Mouse (Mus musculus) bone marrow, adult 2 months (tissue): ENCODE results near the gene Gm44973. TPM values are rescaled to one million over a fixed set of nuclear protein-coding genes. Genes with fewer than 3 reads are reported as not detected.
A peak's percentile ranks its signal among the peaks of the same experiment; 100 is the strongest.
"Not testable (repeated sequence)": the region's sequence is repeated elsewhere in the genome, so short reads cannot be mapped to it uniquely, and the experiment has no call there.

Experiments
- H3K27ac ChIP-seq: fragments of 200-500 bp; 2 replicates; pipeline ENCODE4 v1.5.1; 2012; ENCODE audit warnings: low read depth, mild to moderate bottlenecking, control low read depth, inconsistent platforms, low read length; ENCODE audit not compliant: control insufficient read depth, poor library complexity, insufficient read depth
- H3K4me1 ChIP-seq: fragments of 200-500 bp; 2 replicates; pipeline ENCODE4 v1.6.1; 2011; ENCODE audit warnings: low read length; ENCODE audit not compliant: control insufficient read depth, insufficient read depth
- H3K4me3 ChIP-seq: fragments of 200-500 bp; replicated peaks from 2 replicates; pipeline ENCODE3; 2011; ENCODE audit warnings: mild to moderate bottlenecking, low read depth, low read length, control low read depth; ENCODE audit not compliant: control insufficient read depth
- CTCF ChIP-seq: fragments of 200-500 bp; IDR thresholded peaks from 2 replicates; pipeline ENCODE4 v1.5.1; 2011; ENCODE audit warnings: low read length, control low read depth; ENCODE audit not compliant: control insufficient read depth, insufficient read depth
- POLR2A ChIP-seq: fragments of 200-500 bp; IDR thresholded peaks from 2 replicates; pipeline ENCODE4 v1.6.1; 2011; ENCODE audit warnings: low read depth, mild to moderate bottlenecking, control low read depth, low read length, borderline replicate concordance; ENCODE audit not compliant: control insufficient read depth
- WGBS: fragments of 180-500 bp; shearing (Covaris S2); methylation state at CpG from one replicate; pipeline ENCODE4 v1.1.7; 2018; 5-methylcytosine and 5-hydroxymethylcytosine counted together
- polyA plus RNA-seq: library from polyadenylated mRNA; stranded (reverse); fragments of >200 nt; gene quantifications from 2 replicates; pipeline ENCODE4 v1.2.4, GENCODE M21; 2011; ENCODE audit warnings: low replicate concordance; ENCODE audit not compliant: missing spikeins, insufficient read depth, insufficient read length

The Gm44973 gene
- polyA plus RNA-seq, 1 experiment: not detected

GRCm38 (mm10) chr7:4993999-4994788, 21.1 kb upstream of the Gm44973 start:
- 88% methylated on average over 59 of the region's 59 CpGs for WGBS
- Histone ChIP-seq H3K4me1 (no peaks in the 10 kb centered on the region; the same call in 1 of the 2 replicates), H3K4me3 (no peak overlapping the region), H3K27ac (no peak overlapping the region; the same call in 1 of the 2 replicates)
- no peak for TF ChIP-seq CTCF
- no peak for TF ChIP-seq POLR2A

- H3K4me1 ChIP-seq: no peaks in the 10 kb centered on the region; the same call in 1 of the 2 replicates
- WGBS: 8% methylated on average over 19 of the region's 19 CpGs
- H3K4me3 ChIP-seq: peak overlapping the region; percentile 57
- TF ChIP-seq CTCF: no peak
- TF ChIP-seq POLR2A: no peak
- no peak overlapping the region; the same call in 1 of the 2 replicates for H3K27ac ChIP-seq
Observed at GRCm38 (mm10) chr7:4995268-4996002, 19.9 kb upstream of the Gm44973 start.

- TF ChIP-seq CTCF: no peak
- no peak; the same call in 1 of the 2 replicates for TF ChIP-seq POLR2A
- H3K4me3 ChIP-seq: peak within 1 kb of the TSS; percentile 57
- no peaks in the 10 kb centered on the region; the same call in none of the 2 replicates for H3K4me1 ChIP-seq
- WGBS: 7% methylated on average over 23 of the region's 26 CpGs
- H3K27ac ChIP-seq: no peak within 1 kb of the TSS; the same call in 1 of the 2 replicates
Observed at GRCm38 (mm10) chr7:4996003-4996895, 19.0 kb upstream of the Gm44973 start, which contains the start of gene Zfp579. Gene Zfp579, minus strand, starts transcription at chr7:4996158.

- 78% methylated on average over 8 of the region's 8 CpGs for WGBS
- H3K27ac ChIP-seq: no peak overlapping the region
- TF ChIP-seq POLR2A: no peak
- TF ChIP-seq CTCF: no peak
- H3K4me3 ChIP-seq: no peak overlapping the region
- H3K4me1 ChIP-seq: no peaks in the 10 kb centered on the region; the same call in none of the 2 replicates
Observed at GRCm38 (mm10) chr7:4996934-4997333, 18.4 kb upstream of the Gm44973 start.

GRCm38 (mm10) chr7:4999876-5000275, 15.4 kb upstream of the Gm44973 start:
- Histone ChIP-seq H3K4me1 (no peaks in the 10 kb centered on the region; the same call in none of the 2 replicates), H3K27ac (no peak overlapping the region), H3K4me3 (no peak overlapping the region)
- WGBS: 64% methylated on average over 2 of the region's 2 CpGs
- no peak for TF ChIP-seq POLR2A
- TF ChIP-seq CTCF: peak; percentile 41

- WGBS: 80% methylated on average over 8 of the region's 8 CpGs
Observed at GRCm38 (mm10) chr7:5002876-5003275, 12.4 kb upstream of the Gm44973 start.

GRCm38 (mm10) chr7:5008229-5008628, 7.1 kb upstream of the Gm44973 start:
- TF ChIP-seq POLR2A (no peak), CTCF (no peak)
- 93% methylated on average over 26 of the region's 26 CpGs for WGBS
- Histone ChIP-seq H3K27ac (no peak overlapping the region), H3K4me1 (no peaks in the 10 kb centered on the region), H3K4me3 (no peak overlapping the region)

More at GRCm38 (mm10) chr7:5002876-5003275, 12.4 kb upstream of the Gm44973 start:
- not testable (repeated sequence) for H3K27ac ChIP-seq, H3K4me3 ChIP-seq, H3K4me1 ChIP-seq
